Mouse (Mus musculus): ENCODE measurements around the gene Elmo1. TPM values are rescaled to one million over a fixed set of nuclear protein-coding genes. Genes with fewer than 3 reads are reported as not detected.

The Elmo1 gene
- 5.8 TPM for polyA plus RNA-seq (2014; fragmentation: Illumina TruSeq; extraction: RNeasy Lipid Tissue Mini Kit (QIAGEN cat#74804); ENCODE audit: low read depth, low replicate concordance)

GRCm38 (mm10) chr13:20090133-20090710 is at the start of gene Elmo1:
Gene Elmo1, plus strand, starts transcription at chr13:20090596.

Measured in heart, adult 10 weeks (tissue).